Mouse (Mus musculus): ENCODE data around the gene Pigu. TPM values are rescaled to one million over a fixed set of nuclear protein-coding genes. Genes with fewer than 3 reads are reported as not detected.

The Pigu gene
- polyA plus RNA-seq (2012; rRNA removed; ENCODE audit: low replicate concordance) = 24.2 and 64.1 TPM in 2 replicates

DNA sequence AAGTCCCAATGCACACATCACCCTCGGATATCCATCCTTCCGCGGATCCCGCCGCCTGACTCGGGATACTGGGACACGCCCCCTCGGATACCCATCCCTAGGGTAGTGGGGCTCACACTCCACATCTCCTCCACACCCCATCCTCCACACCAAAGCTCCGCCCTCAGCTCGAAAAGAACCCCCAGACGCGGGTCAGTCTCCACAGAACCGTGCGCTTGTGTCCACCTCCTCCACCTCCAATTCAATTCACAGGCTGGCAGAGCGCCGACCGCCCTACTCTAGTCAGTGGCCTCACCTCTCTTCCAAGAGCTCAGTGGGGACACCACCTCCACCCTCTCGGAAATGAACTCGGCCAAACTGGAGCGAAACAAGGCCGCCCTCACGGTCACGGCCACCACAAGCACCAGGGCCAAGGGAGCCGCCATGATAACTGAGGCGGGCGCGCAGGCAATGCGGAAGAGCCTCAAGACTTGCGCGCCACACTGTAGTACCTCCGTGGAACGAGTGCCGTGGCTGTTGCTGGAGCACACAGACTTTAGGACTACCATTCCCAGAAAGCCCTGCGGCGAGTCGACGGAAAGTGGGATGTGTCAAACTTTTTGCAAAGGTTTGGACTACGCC lies at the start of gene Pigu:
Gene Pigu, minus strand, starts transcription at position 460 of the 621 bp plus-strand sequence.

DNA sequence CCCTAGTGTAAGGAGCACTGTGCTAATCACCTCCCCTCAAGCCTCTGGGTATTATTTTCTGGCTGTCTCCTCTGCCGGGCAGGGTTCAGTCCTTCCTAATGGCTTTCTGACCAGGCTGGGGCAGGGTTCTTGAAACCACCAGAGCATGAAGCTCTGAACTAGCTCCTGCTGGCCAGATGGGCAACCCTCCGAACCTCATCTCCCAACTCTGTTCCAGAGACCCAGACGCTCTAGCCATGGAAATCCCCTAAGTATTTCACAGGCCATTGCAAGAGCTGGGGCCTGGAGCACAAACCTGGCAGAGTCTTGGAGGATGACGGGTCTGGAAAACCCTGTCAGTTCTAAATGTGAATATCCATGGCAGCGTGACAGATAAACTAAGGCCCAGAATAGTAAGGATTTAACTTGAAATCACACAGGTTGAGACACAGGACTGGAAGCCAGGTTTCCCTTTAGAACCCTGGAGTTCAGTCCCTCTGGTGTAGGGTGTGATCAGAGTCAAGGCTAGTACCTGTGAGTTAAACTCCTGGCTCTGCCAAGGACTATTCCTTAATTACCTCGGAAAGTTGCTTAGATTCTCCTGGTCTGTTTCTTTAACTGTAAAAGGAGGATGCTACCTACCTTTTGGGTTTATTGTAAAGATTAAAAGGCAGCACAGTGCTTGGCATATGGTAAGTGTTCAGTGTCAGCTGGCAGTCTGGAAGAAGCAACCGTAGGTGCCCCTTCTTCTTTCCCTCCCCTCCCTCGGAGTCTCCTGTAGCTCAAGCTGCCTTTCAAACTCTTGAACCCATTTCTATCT lies 23.2 kb upstream of the Pigu start, which contains the start of gene Trp53inp2:
Gene Trp53inp2, plus strand, starts transcription at position 799 of the 799 bp plus-strand sequence.

DNA sequence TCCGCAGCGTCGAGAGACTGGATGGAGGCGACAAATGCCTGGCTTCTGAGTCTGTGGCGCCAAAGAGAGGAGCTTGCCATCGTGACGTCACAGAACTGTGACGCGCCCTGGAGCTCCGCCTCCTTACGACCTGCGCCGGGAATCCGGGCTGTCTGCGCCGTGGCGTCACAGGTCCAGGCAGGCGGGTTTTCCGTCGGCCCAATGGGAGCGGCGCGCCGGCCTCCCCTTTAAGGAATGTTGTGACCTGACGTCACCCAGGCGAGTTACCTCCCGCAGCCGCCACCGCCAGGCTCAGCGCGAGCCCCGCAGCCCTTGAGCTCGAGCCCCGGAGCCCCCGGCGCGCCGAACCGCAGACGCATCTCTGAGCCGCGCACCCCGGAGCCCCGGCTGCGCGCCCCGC lies 81.0 kb downstream of the Pigu start, which contains the start of gene Map1lc3a:
Gene Map1lc3a, plus strand, starts transcription at position 103 of the 400 bp plus-strand sequence.

DNA sequence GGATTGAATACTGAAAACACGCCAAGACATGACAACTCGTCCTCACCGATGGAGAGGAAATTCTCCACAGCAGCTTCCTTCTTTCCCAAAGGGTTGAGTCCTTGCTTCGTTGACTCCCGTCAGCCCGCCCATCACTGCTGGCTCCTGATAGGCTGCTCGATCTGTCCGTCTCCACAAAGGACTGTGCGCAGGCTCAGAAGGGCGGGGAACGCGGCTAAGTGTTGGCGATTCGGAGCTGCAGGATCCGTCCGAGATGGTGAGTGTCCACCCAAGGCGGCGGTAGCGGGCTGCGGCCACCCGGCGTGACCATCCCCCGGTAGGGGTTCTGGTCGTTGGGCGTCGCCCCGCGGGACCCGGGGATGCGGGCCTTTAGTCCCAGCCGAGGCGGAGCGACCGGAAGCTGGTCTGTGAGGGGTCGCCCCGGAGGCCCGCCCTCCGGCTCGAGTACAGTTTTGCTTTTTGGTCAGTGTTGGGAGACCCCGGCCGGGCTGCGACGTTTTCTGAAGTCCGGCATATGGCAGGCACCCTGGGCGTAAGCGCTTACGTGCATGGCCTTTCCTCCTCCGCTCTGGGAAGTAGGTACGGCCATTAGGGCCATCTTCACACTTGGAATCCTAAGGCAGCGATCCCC lies 120.8 kb downstream of the Pigu start, which contains the start of gene Dynlrb1:
Gene Dynlrb1, plus strand, starts transcription at position 172 of the 631 bp plus-strand sequence.

Other genes starting within 250 kb of the Pigu start
- 4.6 and 8.3 TPM in 2 replicates for gene Itch, start 223.9 kb downstream of the Pigu start, polyA plus RNA-seq (2012; rRNA removed; ENCODE audit: low replicate concordance)
- gene Dynlrb1, start 120.9 kb downstream of the Pigu start, polyA plus RNA-seq (2012; rRNA removed; ENCODE audit: low replicate concordance) = 178 and 324 TPM in 2 replicates
- 314 and 618 TPM in 2 replicates for gene Map1lc3a, start 81.1 kb downstream of the Pigu start, polyA plus RNA-seq (2012; rRNA removed; ENCODE audit: low replicate concordance)
- 211 and 262 TPM in 2 replicates for gene Trp53inp2, start 23.6 kb upstream of the Pigu start, polyA plus RNA-seq (2012; rRNA removed; ENCODE audit: low replicate concordance)
- 14.6 and 18.4 TPM in 2 replicates for gene Ncoa6, start 116.5 kb upstream of the Pigu start, polyA plus RNA-seq (2012; rRNA removed; ENCODE audit: low replicate concordance)
- 251 and 371 TPM in 2 replicates for gene Acss2, start 160.5 kb upstream of the Pigu start, polyA plus RNA-seq (2012; rRNA removed; ENCODE audit: low replicate concordance)
- gene Ggt7, start 160.8 kb upstream of the Pigu start, polyA plus RNA-seq (2012; rRNA removed; ENCODE audit: low replicate concordance) = 8.9 and 14.3 TPM in 2 replicates
- gene Gss, start 235.4 kb upstream of the Pigu start, polyA plus RNA-seq (2012; rRNA removed; ENCODE audit: low replicate concordance) = 17.8 and 20.1 TPM in 2 replicates

Data from mammary gland, adult 2 months (tissue).